Mouse (Mus musculus) olfactory bulb, adult 2 months (tissue): ENCODE measurements around the gene Rbm18.

ENCODE experiments used
- CTCF ChIP-seq: fragments of 200-500 bp; IDR thresholded peaks from 2 replicates; pipeline ENCODE4 v1.5.1; 2012; ENCODE audit warnings: low read depth, mild to moderate bottlenecking, low read length, moderate library complexity; ENCODE audit not compliant: insufficient read depth
- POLR2A ChIP-seq: fragments of 200-500 bp; IDR thresholded peaks from 2 replicates; pipeline ENCODE4 v1.6.1; 2012; ENCODE audit warnings: mild to moderate bottlenecking, low read depth, low read length, moderate library complexity; ENCODE audit not compliant: insufficient read depth

- TF ChIP-seq CTCF (no peak), POLR2A (no peak)
Observed at GRCm38 (mm10) chr2:36098021-36098420, 38.6 kb downstream of the Rbm18 start.
